Mouse (Mus musculus) layer of hippocampus, adult 11-12 months (tissue): Measurements from ENCODE around the gene Piga.

Source experiments
- DNase-seq: peaks from one replicate; pipeline ENCODE4 v3.0.0; 2022; ENCODE audit warnings: low spot score

The Piga gene

GRCm38 (mm10) chrX:164419471-164419939, at the start of gene Piga:
Piga (plus strand) TSS chrX:164419787.
- peak; percentile 94 for DNase-seq

DNA sequence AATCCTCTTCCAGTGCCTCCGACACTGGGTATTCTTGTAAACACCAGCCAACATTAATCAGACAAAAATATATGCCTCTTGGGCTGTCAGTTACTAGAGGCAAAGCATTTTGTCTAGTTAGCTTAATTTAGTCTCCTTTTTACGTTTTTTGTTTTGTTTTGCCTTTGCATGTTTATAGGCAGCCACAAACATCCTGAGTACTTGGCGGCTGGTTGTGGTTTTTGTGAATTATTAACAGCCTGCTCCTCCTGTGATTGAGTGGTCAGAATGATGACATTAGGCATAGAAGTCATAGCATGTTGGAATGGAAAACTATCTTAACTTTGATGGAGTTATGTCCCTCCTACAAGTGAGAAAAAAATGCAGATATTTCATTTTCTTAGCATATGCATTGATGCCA, 49.0 kb upstream of the Piga start:
- DNase-seq = no peak

- DNase-seq = peak; percentile 12
Measured at GRCm38 (mm10) chrX:164373081-164373480, 46.5 kb upstream of the Piga start, which contains the start of gene Vegfd. Vegfd (plus strand) TSS chrX:164373378.

DNA sequence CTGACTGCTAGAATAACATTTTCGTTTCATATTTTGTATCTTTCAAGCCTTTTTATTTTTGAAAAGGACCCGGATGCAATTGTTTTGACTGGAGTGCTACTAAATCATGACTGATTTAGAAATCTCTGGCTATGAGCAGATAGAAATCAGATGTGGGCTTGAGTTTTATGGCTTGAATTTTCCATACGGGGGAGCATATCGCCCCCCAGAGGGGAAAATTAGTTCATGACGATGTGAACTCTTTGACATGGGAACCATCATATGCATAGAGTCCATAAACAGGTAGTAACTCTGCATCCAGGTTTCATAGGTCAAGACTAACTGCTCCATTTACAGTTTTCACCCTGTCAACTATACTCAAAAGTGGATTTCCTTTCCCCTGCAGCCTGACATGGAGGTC, 45.0 kb upstream of the Piga start:
- DNase-seq = no peak

DNA sequence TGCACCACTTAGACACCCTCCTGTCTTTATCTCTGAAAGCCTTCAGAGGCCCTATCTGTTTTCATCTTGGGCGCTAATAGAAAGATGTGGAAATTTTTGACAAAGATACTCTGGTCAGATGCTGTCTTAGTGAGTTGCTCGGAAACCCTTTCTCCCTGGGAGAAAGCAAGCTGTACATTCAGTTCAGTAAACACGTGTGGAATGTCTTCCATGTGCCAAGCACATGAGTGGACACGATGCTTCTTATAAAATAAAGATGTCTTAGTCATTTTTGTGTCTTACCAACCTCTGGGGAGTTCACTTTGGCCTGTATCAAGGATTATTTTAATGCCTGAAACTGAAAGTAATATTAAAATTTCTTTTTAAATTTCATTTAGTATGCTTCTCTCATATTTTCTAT, 39.9 kb upstream of the Piga start:
- DNase-seq = no peak

- peak; percentile 65 for DNase-seq
Measured at GRCm38 (mm10) chrX:164381618-164382408, 37.8 kb upstream of the Piga start.

DNA sequence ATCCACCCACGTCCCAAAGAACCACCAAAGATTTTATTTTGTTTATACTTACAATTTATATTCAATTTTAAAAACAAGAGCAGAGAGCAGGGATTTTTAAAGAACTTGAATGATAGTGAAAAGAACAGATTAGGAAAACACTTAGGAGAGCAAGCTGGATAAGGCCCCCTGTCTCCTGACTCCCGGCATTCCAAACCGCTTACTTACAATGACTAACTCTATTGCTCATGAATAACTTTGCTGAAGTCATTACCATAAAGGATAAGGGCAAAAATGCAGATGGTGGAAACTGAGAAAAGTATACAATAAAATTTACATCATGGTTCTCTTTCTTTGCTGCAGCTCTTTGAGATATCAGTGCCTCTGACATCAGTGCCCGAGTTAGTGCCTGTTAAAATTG, 25.5 kb upstream of the Piga start:
- DNase-seq = no peak

DNA sequence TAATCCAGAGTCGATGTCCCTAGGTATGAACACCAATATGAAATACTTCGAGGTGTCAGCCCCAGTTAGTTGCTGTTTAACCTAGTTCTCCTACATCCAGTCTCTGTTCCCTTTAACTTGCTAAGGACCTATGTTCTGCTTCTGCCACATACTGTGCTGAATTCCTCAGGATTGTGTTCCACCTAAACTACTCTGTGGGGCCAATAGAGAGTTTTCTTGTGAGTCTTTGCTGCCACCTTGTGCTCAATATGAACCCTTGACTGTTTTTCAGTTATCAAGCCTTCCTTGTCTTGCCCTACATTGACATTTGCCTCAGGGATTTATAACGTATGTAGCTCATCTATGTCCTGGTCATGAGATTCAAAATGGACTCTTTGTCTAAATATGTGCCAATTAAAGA, 21.1 kb upstream of the Piga start:
- DNase-seq = no peak

GRCm38 (mm10) chrX:164405080-164405649, 14.4 kb upstream of the Piga start:
- DNase-seq = no peak

DNA sequence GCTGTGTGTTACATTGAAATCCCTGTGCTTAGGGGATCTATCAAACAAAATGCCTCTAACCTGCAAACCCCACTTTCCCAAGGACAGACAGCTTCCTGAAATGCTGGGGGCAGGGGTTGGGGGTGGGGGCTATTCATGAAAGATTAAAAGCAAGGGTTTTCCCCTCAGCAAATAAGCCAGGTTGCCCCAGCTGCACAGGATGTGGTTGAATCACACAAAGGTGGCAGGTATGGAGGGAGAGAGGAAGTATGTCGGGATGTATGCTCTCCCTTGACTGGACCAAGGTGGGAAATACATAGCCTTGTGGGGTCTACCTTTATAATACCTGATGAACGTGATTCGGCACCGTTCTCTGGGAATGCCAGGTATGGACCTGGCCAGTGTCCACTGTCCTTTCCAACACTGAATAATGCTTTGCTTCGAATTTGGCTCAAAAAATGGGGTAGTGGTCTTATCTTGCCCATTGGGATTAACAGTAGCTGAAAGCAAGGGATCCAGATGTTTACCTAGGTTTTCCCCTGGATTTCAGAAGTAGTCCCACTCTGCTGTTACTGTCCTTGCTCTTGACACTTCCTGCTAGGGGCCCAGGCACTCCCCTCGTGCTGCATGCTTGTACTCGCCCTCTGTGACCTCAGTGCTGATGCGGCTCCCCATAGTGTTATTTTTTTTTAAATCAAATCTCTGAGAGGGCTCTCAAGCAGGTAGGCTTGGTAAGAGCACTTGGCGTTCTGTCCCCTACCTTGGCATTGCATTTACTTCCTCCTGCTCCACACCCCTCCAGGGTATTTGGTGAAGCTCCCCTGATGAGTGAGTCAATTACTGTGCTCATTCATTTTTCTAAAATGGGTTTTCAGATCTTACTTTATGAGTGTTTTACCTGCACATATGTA, 13.2 kb upstream of the Piga start:
- DNase-seq = no peak

DNA sequence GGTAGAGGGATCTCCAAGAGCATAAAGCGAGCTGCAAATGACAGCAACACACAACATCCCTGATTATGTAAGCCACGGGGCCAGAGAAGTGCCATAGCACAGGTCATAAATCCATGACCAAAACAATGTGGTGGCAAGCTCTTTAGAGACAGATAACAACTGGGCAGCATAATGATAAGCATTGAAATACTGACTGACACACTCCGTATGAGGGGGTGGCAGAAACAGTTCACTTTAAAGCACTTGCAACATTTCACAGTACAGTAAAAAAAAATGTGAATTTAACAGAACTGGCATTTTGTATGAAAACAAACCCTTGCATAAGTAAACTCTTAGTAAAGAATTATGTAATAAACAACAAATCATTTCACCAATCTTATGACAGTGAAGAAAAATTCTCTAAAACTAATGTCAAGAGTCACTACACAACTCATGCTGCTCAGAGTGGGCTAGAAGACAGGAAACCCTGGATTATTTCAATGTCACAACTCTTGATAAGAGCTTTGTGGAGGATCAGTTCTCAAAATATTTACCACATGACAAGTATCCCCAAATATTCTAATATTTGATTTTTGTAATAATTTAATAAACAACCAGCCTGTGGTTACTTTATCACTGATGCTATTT, 11.2 kb upstream of the Piga start:
- no peak for DNase-seq

DNA sequence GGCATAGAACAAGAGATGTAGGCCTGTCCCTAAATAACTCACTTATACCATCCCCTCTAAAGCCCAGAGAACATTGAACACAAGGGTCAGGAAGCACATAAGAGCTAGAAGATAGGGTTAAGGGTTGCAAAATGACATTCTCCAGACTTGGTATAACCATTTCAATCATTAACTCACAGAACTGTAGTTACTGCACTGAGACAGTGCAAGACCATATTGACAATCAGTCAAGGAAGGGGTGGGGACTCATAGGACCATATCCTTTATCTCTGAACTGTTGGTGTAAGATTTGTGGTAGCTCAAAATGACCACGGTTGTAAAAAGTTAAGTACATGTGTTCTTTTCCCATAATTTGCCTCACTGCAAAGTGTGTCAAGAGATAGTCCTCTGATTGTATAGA, 9.0 kb upstream of the Piga start:
- DNase-seq = no peak

DNA sequence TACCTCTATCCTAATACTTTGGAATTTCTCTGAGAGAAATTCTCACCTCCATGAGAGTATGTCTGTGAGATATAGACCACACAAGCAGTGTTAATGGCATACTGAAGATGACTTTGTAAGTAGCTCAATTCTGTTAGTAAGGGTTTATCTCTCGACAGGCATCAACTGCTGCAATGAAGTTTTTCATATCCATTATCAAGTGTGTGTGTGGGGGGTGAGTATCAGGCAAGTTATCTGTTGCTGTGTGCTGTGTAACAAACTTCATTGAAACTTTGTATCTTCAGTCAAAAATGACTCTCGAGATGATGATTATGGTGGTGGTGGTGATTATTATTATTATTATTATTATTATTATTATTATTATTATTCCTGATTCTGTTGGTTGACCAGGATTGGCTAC, 2.8 kb upstream of the Piga start:
- DNase-seq = no peak

DNA sequence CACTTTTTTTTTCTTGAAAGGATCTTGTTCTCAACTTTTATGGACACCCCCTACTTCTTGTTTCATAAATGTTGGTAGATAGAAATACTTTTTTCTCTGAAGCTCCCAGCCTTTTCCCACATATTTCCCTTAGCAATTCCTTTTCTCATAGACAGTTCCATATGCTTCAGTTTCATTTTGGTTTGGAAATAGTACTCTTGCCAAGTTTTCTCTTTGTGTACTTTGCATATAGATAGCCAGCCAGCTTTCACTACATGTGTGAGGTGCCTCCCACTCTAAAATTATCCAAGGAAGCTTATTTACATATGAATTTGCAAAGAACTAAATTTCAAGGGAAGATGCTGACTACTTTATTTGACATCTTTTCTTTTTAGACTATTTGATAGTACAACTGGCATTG, 1.6 kb upstream of the Piga start:
- no peak for DNase-seq

- no peak for DNase-seq
Measured at GRCm38 (mm10) chrX:164419955-164420354, 368 bp downstream of the Piga start.

GRCm38 (mm10) chrX:164420518-164420917, 931 bp downstream of the Piga start:
- no peak for DNase-seq

DNA sequence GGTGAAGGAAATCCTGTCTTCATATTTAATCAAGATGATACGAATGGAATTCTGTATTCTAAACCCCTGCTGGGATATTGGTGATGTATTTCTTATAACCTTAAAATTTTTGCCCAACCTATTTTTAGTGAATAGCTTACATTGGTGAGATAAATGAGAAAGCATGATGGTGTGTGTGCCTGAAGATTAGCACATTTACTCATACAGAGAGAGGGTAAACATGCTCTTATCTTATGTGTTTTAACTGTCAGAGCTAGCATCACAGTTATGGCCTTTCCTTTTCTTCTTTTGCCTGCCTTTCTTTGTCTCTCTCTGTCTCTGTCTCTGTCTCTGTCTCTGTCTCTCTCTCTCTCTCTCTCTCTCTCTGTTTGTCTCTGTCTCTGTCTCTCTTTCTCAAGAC, 5.2 kb downstream of the Piga start:
- no peak for DNase-seq

DNA sequence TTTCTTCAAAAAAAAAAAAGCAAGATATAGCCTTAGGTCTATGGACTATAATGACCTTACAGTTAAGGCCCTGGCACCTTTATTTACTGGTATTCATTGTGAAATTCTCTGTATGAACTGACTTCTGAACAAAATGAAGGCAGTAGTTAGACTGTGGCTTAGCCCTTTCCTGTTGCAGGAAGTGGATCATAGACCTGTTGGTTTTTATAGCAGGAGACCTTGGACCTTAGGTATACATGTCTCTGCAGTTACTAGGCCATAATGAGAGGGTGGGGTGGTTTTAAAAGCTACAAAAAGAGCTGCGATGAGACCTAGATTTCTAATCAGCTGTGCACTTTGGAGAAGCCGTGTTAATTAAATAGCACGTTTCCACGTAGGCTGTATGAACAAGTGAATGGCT, 7.7 kb downstream of the Piga start:
- no peak for DNase-seq

DNA sequence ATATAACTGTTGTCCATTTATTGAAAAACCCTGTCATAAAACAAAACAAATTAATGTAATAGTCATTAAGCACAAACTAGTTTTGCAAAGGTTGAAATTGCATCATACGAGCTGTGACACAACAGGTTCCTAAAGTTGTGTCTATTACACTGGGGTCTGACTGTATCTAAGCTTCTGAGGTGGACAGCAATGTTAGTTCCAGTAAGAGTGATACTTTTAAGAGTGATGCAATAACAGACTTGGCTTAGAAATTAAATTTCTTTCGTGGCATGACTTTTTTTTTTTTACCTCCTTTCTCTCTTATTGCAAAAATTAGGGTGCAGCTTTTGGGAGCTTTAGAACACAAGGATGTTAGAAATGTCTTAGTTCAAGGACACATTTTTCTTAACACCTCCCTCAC, 8.6 kb downstream of the Piga start:
- no peak for DNase-seq

GRCm38 (mm10) chrX:164430621-164431020, 11.0 kb downstream of the Piga start:
- DNase-seq = no peak

DNA sequence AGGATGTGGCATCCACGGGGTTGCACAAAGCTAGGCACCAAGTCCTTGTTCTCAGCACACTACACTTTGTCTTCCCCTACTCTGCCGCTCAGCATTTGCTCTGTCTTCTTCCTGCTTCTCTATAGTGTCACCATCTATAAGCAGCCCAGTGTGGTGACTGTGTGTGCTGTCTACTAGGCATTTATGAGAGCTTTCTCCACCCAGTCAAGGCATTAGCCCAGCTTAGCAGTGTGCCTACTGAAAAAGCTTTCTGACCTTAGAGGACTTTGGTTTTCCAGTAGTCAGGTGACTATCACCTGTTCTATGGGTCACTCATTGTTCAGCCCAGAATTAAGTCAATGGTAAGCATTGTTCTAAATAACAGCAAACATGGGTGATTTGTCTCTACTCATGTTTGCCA, 11.5 kb downstream of the Piga start:
- DNase-seq = no peak

DNA sequence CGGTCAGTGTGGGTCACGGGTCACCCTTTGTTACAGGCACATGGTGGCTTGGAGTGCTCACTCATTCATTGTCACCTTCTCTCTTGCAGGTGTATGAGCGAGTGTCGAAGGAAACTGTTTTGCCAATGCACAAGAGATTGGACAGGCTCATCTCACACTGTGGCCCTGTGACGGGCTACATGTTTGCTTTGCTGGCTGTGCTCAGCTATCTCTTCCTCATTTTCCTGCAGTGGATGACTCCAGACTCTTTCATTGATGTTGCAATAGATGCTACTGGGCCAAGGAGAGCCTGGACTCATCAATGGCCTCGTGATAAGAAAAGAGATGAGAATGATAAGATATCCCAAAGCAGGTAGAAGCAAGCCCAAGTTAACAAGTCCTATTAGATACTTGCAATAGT, 12.0 kb downstream of the Piga start:
- no peak for DNase-seq
